Mouse (Mus musculus) layer of hippocampus, adult 9-11 months (tissue): Measurements from ENCODE around the gene Suco.

ENCODE experiments used
- DNase-seq: peaks from one replicate; pipeline ENCODE4 v3.0.0; 2022

The Suco gene

DNA sequence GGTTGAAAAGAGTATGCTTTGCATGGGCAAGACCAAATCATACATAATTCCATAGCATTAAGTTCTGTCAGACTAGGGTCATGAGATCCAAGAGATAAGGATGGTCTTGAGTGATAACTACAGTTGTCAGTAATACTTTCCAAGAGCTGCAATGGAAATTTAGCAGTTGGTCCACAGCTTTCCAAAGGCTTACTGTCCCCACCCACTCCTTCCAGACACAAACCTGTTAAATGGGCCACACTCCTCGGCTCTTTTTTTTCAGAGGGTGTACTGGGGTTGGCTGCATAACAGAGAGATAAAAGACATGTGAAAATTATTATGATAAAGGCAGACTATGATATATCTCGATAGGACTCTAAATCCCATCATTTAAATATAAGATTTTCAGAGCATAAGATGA lies 93.8 kb downstream of the Suco start:
- DNase-seq = no peak

DNA sequence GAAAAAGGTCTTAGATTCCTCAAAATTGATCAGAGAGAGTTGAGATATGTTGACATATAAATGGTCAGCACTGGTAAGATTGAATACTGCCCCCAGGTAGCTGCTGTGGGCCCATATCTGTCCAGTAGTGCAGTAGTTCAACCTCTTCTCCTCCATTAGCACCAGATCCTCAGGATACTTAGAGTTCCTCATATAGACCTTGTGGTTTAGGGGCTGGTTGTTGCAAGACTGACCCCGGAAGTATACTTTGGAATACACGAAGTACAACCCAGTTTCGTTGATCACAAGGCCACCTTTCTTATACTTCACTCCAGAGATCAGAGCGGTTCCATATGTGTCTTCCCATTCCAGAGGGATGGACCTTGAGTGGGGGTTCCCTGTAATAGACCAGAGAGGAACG lies 94.9 kb downstream of the Suco start:
- no peak for DNase-seq

DNA sequence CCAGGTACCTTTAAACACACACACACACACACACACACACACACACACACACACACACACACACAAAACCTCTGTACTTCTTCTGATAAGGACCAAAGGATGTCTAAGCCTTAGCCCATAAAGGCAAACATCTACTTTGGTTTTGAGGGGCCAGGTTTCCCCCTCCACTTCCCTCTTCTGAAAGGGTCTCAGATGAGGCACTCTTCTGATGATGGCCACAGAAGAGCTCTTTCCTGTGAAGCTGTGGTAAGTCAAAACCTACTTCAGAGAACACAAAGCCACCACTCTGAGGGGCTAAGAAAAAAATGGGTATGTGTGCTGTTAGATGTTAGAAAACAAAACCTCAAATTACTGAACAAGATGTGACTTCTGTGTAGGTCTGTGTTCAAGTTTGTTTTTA lies 97.4 kb downstream of the Suco start:
- DNase-seq = no peak

DNA sequence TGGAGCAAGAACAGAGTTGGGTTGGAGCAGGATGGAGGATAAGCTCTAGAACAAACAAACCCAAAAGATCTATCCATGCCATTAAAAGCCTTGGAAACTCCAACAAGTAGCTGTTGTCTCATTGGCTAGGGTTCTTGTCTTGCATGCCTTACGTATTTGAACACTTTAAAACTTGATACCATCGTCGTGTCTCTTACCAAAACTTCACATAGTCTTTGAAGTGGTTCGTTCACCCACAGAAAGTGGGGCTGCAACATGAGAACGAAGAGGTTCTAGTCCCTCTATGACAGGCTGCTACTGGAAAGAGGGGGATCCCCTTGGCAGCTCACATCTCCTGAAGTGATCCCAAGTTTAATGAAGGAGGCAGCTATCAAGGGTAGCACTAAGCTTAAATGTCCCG lies 101.3 kb downstream of the Suco start:
- no peak for DNase-seq

DNA sequence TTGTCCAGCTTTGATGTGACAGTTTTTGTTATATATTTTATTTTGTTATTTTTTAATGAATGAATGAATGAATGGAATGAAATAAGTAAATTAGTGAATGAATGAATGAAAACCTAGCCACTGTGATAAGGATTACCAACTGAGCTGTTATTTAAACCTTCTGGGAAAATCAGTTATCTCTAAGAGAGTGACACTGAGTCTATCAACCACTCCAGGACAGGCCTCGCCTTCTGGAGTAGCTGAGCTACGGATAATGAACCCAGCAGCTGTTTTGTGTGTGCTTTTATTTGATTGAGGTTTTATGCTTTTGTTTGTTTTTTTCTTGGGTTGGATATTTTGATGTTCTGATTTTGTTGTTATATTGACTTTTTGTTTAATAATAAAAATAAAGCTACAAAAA lies 105.2 kb downstream of the Suco start:
- DNase-seq = no peak

DNA sequence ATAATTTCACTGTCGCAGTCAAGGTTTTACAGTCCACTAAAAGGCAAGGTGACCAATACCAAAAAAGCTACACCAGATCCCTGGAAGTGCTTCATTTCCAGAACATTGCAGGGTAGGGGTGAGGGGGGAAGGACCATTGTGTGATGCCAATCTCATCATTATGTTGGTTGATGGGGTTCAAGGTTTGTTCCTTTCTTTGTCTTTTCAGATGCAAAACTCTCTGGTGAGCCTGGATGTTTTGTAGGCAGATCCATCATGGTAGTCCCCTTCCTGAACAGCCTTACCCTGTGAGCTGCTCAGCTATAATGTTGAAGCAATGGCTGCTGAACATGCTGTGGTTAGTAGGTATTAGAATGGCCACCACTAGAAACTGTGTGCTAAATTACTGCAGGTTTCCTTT lies 107.2 kb downstream of the Suco start:
- no peak for DNase-seq

DNA sequence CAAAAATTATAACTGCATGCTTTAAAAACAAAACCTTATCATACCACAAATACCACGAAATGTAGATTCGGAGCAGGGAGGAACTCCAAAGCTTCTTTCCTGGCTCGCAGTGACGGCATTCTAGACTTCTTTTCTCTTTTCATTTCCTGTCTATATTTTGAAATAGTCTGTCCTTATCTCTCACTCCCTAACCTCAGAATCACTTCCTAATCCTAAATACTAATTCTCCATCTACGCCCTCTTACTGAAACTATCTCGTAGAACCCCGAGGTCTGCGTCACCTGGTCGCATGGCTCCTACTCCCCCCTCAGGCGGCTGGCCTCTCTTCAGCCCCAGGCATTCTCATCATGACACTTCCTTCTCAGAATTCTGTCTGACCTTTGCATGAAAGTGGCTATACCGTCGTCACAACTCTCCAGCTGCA lies 109.4 kb downstream of the Suco start:
- no peak for DNase-seq

DNA sequence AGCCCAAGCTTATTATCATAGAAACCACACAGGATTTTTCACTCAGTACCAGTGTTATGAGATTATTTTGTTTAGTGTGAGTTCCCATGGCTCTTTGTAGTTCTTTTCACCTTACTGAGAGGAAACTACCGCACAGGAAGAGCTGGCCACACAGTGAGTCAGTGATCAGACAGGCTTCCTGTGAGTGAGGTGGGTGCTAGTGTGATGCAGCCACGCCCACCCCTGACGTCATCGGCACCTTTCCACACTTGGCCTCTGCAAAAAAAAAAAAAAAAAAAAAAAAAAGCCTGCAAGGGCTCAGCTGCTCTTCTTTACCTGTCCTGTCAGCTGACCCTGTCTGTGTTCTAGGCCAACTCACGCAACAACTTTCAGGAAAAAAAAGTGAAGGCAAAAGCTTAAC lies 109.8 kb downstream of the Suco start:
- DNase-seq = no peak
